Mouse (Mus musculus): ENCODE results near the gene Cdc34.

The Cdc34 gene

GRCm38 (mm10) chr10:79681591-79682245 lies at the start of gene Cdc34:
Gene Cdc34, plus strand, starts transcription at chr10:79682195.
- peak; percentile 97 for DNase-seq (ENCODE audit: low read depth, low spot score)

GRCm38 (mm10) chr10:79633006-79633777 lies 48.8 kb upstream of the Cdc34 start:
- DNase-seq (ENCODE audit: low read depth, low spot score): no peak

- DNase-seq (ENCODE audit: low read depth, low spot score): no peak
These were observed 45.7 kb upstream of the Cdc34 start for GRCm38 (mm10) chr10:79636287-79636686.

DNA sequence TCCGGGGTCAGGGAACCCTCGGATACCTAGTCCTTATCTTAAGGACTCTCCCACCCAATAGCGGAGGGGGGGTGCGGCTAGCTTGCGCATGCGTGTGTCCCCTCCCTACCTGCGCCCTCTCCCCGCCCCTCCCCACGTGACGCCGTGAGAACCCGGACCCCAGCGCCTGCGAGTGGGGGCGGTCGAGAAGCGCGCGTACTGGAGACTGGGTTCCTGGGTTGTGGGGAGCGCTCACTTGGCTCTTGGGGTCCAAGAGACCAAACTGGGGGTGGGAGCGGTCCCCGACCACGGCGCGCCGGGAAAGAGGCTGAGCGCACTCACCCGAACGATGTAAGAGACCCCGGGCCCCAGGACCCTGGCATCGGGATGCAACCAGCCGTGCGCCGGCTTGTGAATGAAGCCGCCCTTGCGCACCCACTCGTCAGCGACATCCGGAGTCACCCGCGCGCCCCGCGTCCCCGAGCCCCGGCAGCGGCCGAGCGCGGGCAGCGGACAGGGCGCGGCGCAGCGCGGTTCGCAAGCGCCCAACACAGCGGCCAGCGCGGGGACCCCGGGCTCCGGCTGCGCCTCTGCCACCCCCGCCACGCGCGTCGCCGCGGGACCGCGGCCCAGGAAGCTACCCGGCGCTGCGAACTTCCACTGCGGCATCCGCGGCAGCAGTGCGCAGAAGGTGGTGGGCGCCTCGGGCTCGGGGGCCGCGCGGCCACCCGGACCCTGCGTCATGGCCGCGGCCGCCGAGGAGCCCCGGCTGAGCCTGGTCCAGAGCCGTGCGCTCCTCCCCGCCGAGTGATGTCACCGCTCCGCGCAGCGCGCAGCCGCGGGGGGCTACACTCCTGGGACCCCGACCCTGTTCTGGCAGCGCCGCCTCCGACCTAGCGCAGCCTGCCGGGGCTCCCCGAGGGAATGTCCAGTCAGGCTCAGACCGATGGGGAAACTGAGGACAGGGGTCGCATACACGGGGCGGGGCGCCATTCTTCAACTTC lies 44.6 kb upstream of the Cdc34 start, which contains the start of gene Shc2:
Shc2 (minus strand) TSS at position 791 of the 983 bp plus-strand sequence.
- no peak for DNase-seq (ENCODE audit: low read depth, low spot score)

- no peak for DNase-seq (ENCODE audit: low read depth, low spot score)
These were observed 43.4 kb upstream of the Cdc34 start for GRCm38 (mm10) chr10:79638486-79639204.

GRCm38 (mm10) chr10:79645711-79646110 lies 36.3 kb upstream of the Cdc34 start, which contains the start of gene Odf3l2:
Gene Odf3l2, minus strand, starts transcription at chr10:79645738.
- DNase-seq (ENCODE audit: low read depth, low spot score): no peak

GRCm38 (mm10) chr10:79649070-79649751 lies 32.8 kb upstream of the Cdc34 start:
- DNase-seq (ENCODE audit: low read depth, low spot score): no peak

- no peak for DNase-seq (ENCODE audit: low read depth, low spot score)
These were observed 29.2 kb upstream of the Cdc34 start for GRCm38 (mm10) chr10:79652789-79653188.

GRCm38 (mm10) chr10:79654946-79655395 lies 27.0 kb upstream of the Cdc34 start:
- no peak for DNase-seq (ENCODE audit: low read depth, low spot score)

- no peak for DNase-seq (ENCODE audit: low read depth, low spot score)
These were observed 23.2 kb upstream of the Cdc34 start for GRCm38 (mm10) chr10:79658829-79659228.

- DNase-seq (ENCODE audit: low read depth, low spot score): no peak
These were observed 21.7 kb upstream of the Cdc34 start for GRCm38 (mm10) chr10:79660298-79660697.

- DNase-seq (ENCODE audit: low read depth, low spot score): no peak
These were observed 20.1 kb upstream of the Cdc34 start for GRCm38 (mm10) chr10:79661861-79662260.

DNA sequence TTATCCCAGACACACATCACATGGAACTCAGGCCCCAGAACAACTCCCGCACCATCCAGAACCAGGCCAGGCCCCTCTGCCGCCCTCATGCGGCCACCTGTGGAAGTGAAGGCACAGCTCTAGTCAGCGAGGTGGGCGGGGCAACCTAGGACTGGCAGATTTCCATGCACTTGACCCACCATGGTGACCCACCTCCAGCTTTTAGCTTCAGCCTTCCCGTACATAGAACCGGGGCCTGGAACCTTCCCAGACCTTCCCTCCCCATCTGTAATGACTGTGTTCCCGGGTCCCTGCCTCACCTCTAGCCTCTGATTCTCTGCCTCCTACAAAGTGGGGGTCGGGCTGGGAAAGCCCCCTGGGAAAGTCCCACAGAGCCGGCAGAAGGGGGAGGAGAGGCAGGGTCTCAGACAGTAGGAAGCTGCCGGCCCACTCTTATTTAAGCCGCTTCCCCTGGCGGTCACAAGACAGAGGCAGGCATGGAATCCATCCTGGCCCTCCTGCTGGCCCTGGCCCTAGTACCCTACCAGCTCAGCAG lies 17.8 kb upstream of the Cdc34 start, which contains the start of gene Madcam1:
Madcam1 (plus strand) TSS at position 429 of the 535 bp plus-strand sequence.
- peak; percentile 60 for DNase-seq (ENCODE audit: low read depth, low spot score)

- DNase-seq (ENCODE audit: low read depth, low spot score): no peak
These were observed 16.9 kb upstream of the Cdc34 start for GRCm38 (mm10) chr10:79665051-79665450.

GRCm38 (mm10) chr10:79666493-79666892 lies 15.5 kb upstream of the Cdc34 start:
- DNase-seq (ENCODE audit: low read depth, low spot score): no peak

DNA sequence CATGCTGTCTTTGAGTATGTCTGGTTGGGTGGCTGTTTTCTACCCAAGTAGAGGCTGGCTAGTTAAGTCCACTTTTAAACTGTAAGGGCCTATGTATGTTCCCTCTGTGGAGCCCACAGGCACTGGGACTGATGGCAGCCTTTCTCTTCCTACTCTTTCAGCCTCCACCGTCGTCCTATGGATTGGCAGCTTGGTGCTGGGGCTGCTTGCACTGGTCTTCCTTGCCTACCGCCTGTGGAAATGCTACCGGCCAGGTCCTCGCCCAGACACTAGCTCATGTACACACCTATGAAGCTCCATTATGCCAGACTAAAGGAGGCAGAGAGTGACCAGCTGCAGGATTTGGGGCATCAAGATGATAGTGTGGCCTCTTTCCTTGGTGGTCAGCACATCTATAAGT lies 13.9 kb upstream of the Cdc34 start:
- DNase-seq (ENCODE audit: low read depth, low spot score): no peak

- DNase-seq (ENCODE audit: low read depth, low spot score): peak; percentile 86
These were observed 13.0 kb upstream of the Cdc34 start, which contains the start of gene Tpgs1 for GRCm38 (mm10) chr10:79668771-79669575. Gene Tpgs1, plus strand, starts transcription at chr10:79669369.

- DNase-seq (ENCODE audit: low read depth, low spot score): peak; percentile 69
These were observed 12.4 kb upstream of the Cdc34 start for GRCm38 (mm10) chr10:79669576-79670057.
